Mouse (Mus musculus) kidney, embryonic 16.5 days (tissue): ENCODE results near the gene Cdk5r1. TPM values are rescaled to one million over a fixed set of nuclear protein-coding genes. Genes with fewer than 3 reads are reported as not detected.

Source experiments
- ATAC-seq: fragments of 200-750 bp; cut with Nextera tagmentation; 2 replicates; pipeline ENCODE4 v1.8.0; 2017; ENCODE audit warnings: moderate TSS enrichment; ENCODE audit not compliant: low FRiP score, low TSS enrichment
- H3K27ac ChIP-seq: fragments of 300-500 bp; sonication (generic); 2 replicates; pipeline ENCODE4 v1.5.1; 2014; ENCODE audit warnings: low read length
- H3K27me3 ChIP-seq: fragments of 300-500 bp; sonication (generic); 2 replicates; pipeline ENCODE4 v1.6.1; 2014; ENCODE audit warnings: low read length, control low read depth, mixed read lengths; ENCODE audit not compliant: insufficient read depth
- H3K36me3 ChIP-seq: fragments of 300-500 bp; sonication (generic); 2 replicates; pipeline ENCODE4 v1.6.1; 2014; ENCODE audit warnings: low read length, control low read depth, mixed read lengths; ENCODE audit not compliant: insufficient read depth
- H3K4me1 ChIP-seq: fragments of 300-500 bp; sonication (generic); 2 replicates; pipeline ENCODE4 v1.6.1; 2014; ENCODE audit warnings: low read length, control low read depth, mixed read lengths; ENCODE audit not compliant: insufficient read depth
- H3K4me2 ChIP-seq: fragments of 300-500 bp; sonication (generic); replicated peaks from 2 replicates; pipeline ENCODE4 v1.6.1; 2014; ENCODE audit warnings: low read depth, low read length
- H3K4me3 ChIP-seq: fragments of 300-500 bp; sonication (generic); 2 replicates; pipeline ENCODE4 v1.5.1; 2014; ENCODE audit warnings: mild to moderate bottlenecking, low read length
- H3K9ac ChIP-seq: fragments of 300-500 bp; sonication (generic); replicated peaks from 2 replicates; pipeline ENCODE4 v1.6.1; 2014; ENCODE audit warnings: low read length
- H3K9me3 ChIP-seq: fragments of 300-500 bp; sonication (generic); 2 replicates; pipeline ENCODE4 v1.6.1; 2016; ENCODE audit warnings: low read length, control low read depth
- WGBS: fragments of 180-500 bp; shearing (Covaris S2); extraction: QIAGEN DNeasy Blood & Tissue Kit; methylation state at CpG from one replicate; pipeline ENCODE4 v1.1.7; 2014; 5-methylcytosine and 5-hydroxymethylcytosine counted together
- polyA plus RNA-seq: library from polyadenylated mRNA; unstranded; fragments of >200 nt; fragmentation: Nextera tagmentation; extraction: Ambion mirVana; gene quantifications from 2 replicates; pipeline ENCODE4 v1.2.1, GENCODE M21; 2015

Cdk5r1 gene
- polyA plus RNA-seq, 1 experiment from 2014 or later = 0.57 TPM

DNA sequence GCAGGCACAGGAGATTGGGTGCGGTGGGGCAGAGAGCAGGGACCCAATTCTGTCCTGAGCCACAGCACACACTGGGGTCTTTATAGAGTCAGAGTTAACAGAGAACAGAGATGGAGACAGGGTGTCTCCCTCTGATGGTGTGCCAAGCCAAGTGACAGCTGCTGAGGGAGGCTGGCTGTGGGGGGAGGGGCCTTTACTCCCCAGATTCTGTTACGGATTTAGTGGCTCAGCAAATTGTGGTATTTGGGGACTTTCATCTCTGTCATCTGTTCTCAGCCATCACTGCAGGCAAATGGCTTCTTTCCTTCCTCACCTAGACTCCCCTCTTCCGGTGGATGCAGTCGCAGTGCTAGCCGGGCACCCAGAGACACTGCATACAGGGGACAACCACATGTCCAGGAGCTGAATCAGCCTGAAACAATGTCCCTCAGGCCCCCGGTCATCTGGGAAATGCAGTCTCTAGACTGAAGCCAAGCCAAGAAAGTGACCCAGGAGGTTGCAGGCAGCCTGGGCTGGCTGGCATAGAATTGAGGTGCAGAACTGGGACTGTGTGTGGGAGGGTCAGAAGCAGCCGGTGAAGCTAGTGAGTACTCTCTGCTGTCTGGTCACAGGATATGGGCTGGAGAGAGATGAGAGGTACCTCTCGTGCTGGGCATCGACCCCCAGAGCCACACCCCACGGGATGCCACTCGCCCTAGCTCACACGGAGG is 12.5 kb downstream of the Cdk5r1 start:
- no peak overlapping the region for H3K27ac ChIP-seq
- H3K4me1 ChIP-seq = peaks cover 13% of the 10 kb centered on the region
- no peak overlapping the region for H3K9ac ChIP-seq
- WGBS = 22% methylated on average over 12 of the region's 12 CpGs
- H3K27me3 ChIP-seq = no peaks in the 10 kb centered on the region
- ATAC-seq = peak; percentile 52; the same call in 1 of the 2 replicates
- no peaks in the 10 kb centered on the region for H3K9me3 ChIP-seq
- no peaks in the 10 kb centered on the region for H3K36me3 ChIP-seq
- H3K4me3 ChIP-seq = no peak overlapping the region
- no peak overlapping the region for H3K4me2 ChIP-seq

DNA sequence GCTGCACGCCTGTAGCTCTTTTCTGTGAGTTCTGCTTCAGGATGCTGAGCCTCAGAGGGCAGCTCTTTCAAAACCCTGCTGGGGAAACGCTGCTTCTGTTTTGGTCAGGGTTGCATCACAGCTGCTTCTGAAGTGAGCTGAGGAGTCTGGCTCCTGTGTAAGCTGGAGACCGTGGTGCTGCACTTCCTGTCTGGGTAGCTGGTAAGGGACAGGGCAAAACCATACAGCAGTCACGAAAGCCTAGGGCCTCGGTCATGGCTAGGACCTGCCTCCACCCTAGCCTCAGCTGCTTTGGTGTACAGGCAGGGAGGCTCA is 13.0 kb downstream of the Cdk5r1 start:
- Histone ChIP-seq H3K4me3 (no peak overlapping the region), H3K27me3 (no peaks in the 10 kb centered on the region), H3K4me2 (no peak overlapping the region), H3K36me3 (no peaks in the 10 kb centered on the region), H3K9ac (no peak overlapping the region), H3K27ac (no peak overlapping the region), H3K4me1 (peaks cover 11% of the 10 kb centered on the region), H3K9me3 (no peaks in the 10 kb centered on the region)
- 33% methylated on average over 5 of the region's 5 CpGs for WGBS
- no peak for ATAC-seq

DNA sequence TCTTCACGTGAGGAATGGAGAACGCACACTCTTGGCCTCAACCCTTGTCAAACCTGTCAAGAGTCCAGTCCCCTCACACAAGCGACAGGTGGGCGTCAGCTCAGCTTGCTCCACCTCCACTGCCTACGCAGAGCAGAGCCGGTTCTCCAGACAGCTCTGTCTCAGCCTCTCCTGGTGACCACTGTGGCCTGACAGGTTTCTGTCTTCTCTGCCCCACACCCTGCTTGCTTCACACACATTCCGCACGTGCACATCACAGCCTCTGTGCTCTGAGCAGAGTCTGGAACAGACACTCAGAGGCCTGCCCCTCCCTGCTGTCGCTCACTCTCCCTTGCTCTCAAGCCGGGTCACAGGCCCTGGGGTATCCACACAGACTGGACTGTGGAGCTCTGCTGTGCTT is 14.0 kb downstream of the Cdk5r1 start:
- H3K9me3 ChIP-seq = no peaks in the 10 kb centered on the region
- ATAC-seq = 0 out of 2 replicates have a peak, but pooled peaks have one; percentile 37
- H3K27me3 ChIP-seq = no peaks in the 10 kb centered on the region
- no peak overlapping the region for H3K27ac ChIP-seq
- H3K4me3 ChIP-seq = no peak overlapping the region
- 63% methylated on average over 10 of the region's 10 CpGs for WGBS
- no peaks in the 10 kb centered on the region for H3K36me3 ChIP-seq
- no peak overlapping the region for H3K4me2 ChIP-seq
- peaks cover 11% of the 10 kb centered on the region for H3K4me1 ChIP-seq
- no peak overlapping the region for H3K9ac ChIP-seq

DNA sequence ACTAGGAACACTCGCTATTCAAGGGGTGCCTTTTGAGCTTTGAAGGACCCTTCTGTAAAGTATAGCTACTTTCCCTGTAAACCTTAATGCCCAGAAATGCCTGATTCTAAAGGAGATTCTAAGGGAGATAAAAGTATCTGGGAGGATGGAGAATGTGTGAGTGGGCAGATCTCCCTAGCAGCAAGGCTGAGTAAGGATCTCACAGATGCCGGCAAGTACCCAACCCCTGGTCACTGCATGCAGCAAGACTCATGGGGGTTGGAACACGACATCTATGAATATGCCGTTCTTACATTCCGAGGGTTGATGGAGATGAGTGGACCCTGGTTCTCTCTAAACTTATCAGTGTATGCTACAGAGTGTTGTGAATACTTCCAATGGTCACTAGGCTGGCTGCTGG is 16.4 kb downstream of the Cdk5r1 start:
- H3K4me2 ChIP-seq = no peak overlapping the region
- no peak overlapping the region for H3K27ac ChIP-seq
- no peak overlapping the region for H3K4me3 ChIP-seq
- ATAC-seq = no peak
- no peaks in the 10 kb centered on the region for H3K27me3 ChIP-seq
- no peak overlapping the region for H3K9ac ChIP-seq
- peaks cover 11% of the 10 kb centered on the region for H3K4me1 ChIP-seq
- H3K36me3 ChIP-seq = no peaks in the 10 kb centered on the region
- H3K9me3 ChIP-seq = no peaks in the 10 kb centered on the region
- 88% methylated on average over 5 of the region's 5 CpGs for WGBS

DNA sequence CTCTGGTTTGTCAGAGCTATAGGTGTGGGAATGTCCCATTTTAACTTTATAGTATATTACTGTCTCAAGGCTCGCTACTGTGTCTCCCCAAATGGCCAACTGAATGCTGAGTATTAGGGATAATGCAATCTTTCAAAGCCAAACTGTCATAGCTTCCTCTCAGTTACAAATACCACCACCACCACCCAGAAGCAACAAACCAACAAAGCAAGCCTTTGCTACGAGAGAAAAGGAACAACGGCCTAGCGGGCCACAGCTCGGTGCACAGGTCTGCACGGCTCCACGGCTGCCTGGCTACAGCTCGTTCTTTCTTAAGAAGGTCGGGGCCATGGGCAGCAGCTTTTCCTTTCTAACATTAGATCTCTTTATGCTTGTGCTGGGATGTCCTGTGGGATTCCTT is 18.0 kb downstream of the Cdk5r1 start:
- Histone ChIP-seq H3K36me3 (no peaks in the 10 kb centered on the region), H3K4me1 (peaks cover 9% of the 10 kb centered on the region; the same call in 1 of the 2 replicates), H3K4me2 (no peak overlapping the region), H3K27me3 (no peaks in the 10 kb centered on the region), H3K9ac (no peak overlapping the region), H3K27ac (no peak overlapping the region), H3K9me3 (no peaks in the 10 kb centered on the region), H3K4me3 (no peak overlapping the region)
- 79% methylated on average over 9 of the region's 9 CpGs for WGBS
- ATAC-seq = no peak

GRCm38 (mm10) chr11:80495972-80496371 is 19.1 kb downstream of the Cdk5r1 start:
- Histone ChIP-seq H3K4me3 (no peak overlapping the region), H3K4me2 (no peak overlapping the region), H3K27me3 (no peaks in the 10 kb centered on the region), H3K9ac (no peak overlapping the region), H3K36me3 (no peaks in the 10 kb centered on the region), H3K9me3 (no peaks in the 10 kb centered on the region), H3K27ac (no peak overlapping the region), H3K4me1 (0 out of 2 replicates have a peak, but pooled peaks cover 6% of the 10 kb centered on the region)
- 97% methylated on average over 6 of the region's 6 CpGs for WGBS
- ATAC-seq = no peak

DNA sequence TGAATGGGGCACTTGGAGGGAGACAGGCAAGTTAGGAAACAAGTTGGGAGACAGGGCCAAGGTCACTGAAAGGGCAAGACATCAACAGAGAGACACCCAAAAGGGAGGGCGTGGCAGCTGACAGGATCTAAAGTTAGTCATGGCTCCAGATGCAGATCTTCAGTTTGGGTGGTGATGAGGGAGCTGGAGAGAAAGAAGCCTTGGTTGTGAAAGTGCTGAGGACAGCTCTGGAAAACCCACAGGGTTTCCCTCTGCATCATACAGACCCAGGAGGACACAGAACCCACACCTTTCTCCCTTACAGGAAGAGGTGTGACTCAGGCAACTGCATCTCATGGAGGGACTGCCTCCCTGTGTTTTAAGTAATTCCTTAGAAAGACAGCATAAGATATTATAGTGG is 19.8 kb downstream of the Cdk5r1 start:
- Histone ChIP-seq H3K27me3 (no peaks in the 10 kb centered on the region), H3K9ac (no peak overlapping the region), H3K4me2 (no peak overlapping the region), H3K9me3 (no peaks in the 10 kb centered on the region), H3K4me1 (0 out of 2 replicates have a peak, but pooled peaks cover 6% of the 10 kb centered on the region), H3K4me3 (no peak overlapping the region), H3K27ac (no peak overlapping the region), H3K36me3 (no peaks in the 10 kb centered on the region)
- WGBS = 86% methylated on average over 1 of the region's 1 CpGs
- no peak for ATAC-seq

DNA sequence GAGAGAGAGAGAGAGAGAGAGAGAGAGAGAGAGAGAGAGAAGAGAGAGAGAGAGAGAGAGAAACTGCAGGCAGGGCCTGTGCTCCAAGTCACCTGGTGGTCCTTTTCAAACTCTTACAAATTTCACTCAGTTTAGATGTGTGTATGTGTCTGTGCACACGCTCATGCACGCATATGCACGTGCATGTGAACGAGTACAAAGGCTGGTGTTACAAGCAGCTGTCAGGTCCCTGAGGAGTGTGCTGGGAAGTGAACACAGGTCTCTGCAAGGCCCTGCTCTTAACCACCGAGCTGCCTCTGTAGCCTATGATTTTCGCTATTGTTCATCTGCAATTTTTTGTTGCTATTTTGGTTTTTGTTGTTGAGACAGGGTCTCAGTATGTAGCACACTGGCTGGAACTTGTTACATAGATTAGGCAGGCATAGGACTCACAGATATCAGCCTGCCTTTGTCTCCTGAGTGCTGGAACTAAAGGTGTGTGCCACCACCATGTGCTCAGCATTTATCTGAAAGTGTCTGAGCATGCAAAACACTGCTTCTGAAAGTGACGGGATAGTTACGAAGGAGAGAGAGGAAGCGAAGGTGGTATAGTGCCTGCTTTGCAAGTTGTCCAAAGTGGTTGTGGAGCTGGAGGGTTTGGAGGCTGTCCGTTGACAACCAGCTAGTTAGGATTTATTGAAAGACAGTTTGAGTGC is 20.5 kb downstream of the Cdk5r1 start:
- H3K27me3 ChIP-seq = no peaks in the 10 kb centered on the region
- no peak for ATAC-seq
- no peaks in the 10 kb centered on the region for H3K36me3 ChIP-seq
- H3K4me2 ChIP-seq = no peak overlapping the region
- no peak overlapping the region for H3K9ac ChIP-seq
- H3K4me1 ChIP-seq = 0 out of 2 replicates have a peak, but pooled peaks cover 6% of the 10 kb centered on the region
- H3K9me3 ChIP-seq = no peaks in the 10 kb centered on the region
- 83% methylated on average over 10 of the region's 10 CpGs for WGBS
- no peak overlapping the region for H3K4me3 ChIP-seq
- H3K27ac ChIP-seq = no peak overlapping the region

- no peak overlapping the region for H3K4me3 ChIP-seq
- no peaks in the 10 kb centered on the region for H3K27me3 ChIP-seq
- no peaks in the 10 kb centered on the region for H3K9me3 ChIP-seq
- H3K27ac ChIP-seq = no peak overlapping the region
- 0 out of 2 replicates have a peak, but pooled peaks cover 6% of the 10 kb centered on the region for H3K4me1 ChIP-seq
- WGBS = 70% methylated on average over 11 of the region's 11 CpGs
- H3K4me2 ChIP-seq = no peak overlapping the region
- H3K36me3 ChIP-seq = no peaks in the 10 kb centered on the region
- no peak overlapping the region for H3K9ac ChIP-seq
- ATAC-seq = no peak
Observed at GRCm38 (mm10) chr11:80498328-80499070, 21.7 kb downstream of the Cdk5r1 start.
